Mouse (Mus musculus) megakaryocyte-erythroid progenitor cell, adult 5-6 weeks (primary cell): ENCODE results near the gene Abce1. TPM values are rescaled to one million over a fixed set of nuclear protein-coding genes. Genes with fewer than 3 reads are reported as not detected.

ENCODE experiments used
- ATAC-seq: replicated peaks from 2 replicates; pipeline ENCODE4 v1.8.0; 2016; ENCODE audit warnings: mild to moderate bottlenecking, inconsistent platforms; ENCODE audit not compliant: severe bottlenecking, poor library complexity, low FRiP score, low TSS enrichment
- total RNA-seq, 2 experiments: library from RNA; stranded (forward) in 1 of 2; stranded (reverse) in 1 of 2; fragments of 200-1000, 215-1000 nt in 1 of 2; fragments of >200 nt in 1 of 2; fragmentation: Nextera tagmentation in 1 of 2; gene quantifications; 2 replicates each; pipeline ENCODE4 v1.2.3; 2014 to 2017

Abce1 gene
- total RNA-seq, 2 experiments from 2014 or later = 233 to 334 TPM

- peak; percentile 90 for ATAC-seq
Measured at GRCm38 (mm10) chr8:79650158-79650814, 61.3 kb downstream of the Abce1 start.

- no peak for ATAC-seq
Measured at GRCm38 (mm10) chr8:79649569-79649968, 62.0 kb downstream of the Abce1 start.

GRCm38 (mm10) chr8:79641119-79641518 lies 70.4 kb downstream of the Abce1 start:
- ATAC-seq = no peak

- ATAC-seq = peak; percentile 36
Measured at GRCm38 (mm10) chr8:79639586-79640451, 71.7 kb downstream of the Abce1 start, which contains the start of gene Otud4. Gene Otud4 (plus strand): TSS chr8:79639618.

- peak; percentile 98 for ATAC-seq
Measured at GRCm38 (mm10) chr8:79638707-79639549, 72.6 kb downstream of the Abce1 start.

- ATAC-seq = no peak
Measured at GRCm38 (mm10) chr8:79638001-79638706, 73.4 kb downstream of the Abce1 start.

GRCm38 (mm10) chr8:79637237-79637636 lies 74.3 kb downstream of the Abce1 start:
- ATAC-seq = no peak

- ATAC-seq = no peak
Measured at GRCm38 (mm10) chr8:79636151-79636550, 75.4 kb downstream of the Abce1 start.

GRCm38 (mm10) chr8:79635491-79635890 lies 76.0 kb downstream of the Abce1 start:
- no peak for ATAC-seq

Other genes with a start within 250 kb of the Abce1 start
- 75.5 and 87.6 TPM in 2 replicates for gene Otud4, start 72.1 kb downstream of the Abce1 start, total RNA-seq (2014; fragmentation: Nextera tagmentation)
- 82.2 and 82.8 TPM in 2 replicates for gene Otud4, start 72.1 kb downstream of the Abce1 start, total RNA-seq (2017)
- gene Anapc10, start 80 bp upstream of the Abce1 start, total RNA-seq (2014; fragmentation: Nextera tagmentation) = 7.3 and 33.3 TPM in 2 replicates
- 13.2 TPM in 2 replicates for gene Anapc10, start 80 bp upstream of the Abce1 start, total RNA-seq (2017)